Mouse (Mus musculus) stomach, postnatal 0 days (tissue): ENCODE data around the gene Fkbp14. TPM values are rescaled to one million over a fixed set of nuclear protein-coding genes. Genes with fewer than 3 reads are reported as not detected.

Experiments used
- ATAC-seq: fragments of 200-750 bp; cut with Nextera tagmentation; 2 replicates; pipeline ENCODE4 v1.8.0; 2017; ENCODE audit not compliant: low FRiP score, low TSS enrichment
- DNase-seq: peaks from one replicate; pipeline ENCODE4 v3.0.0-alpha.2; 2016; ENCODE audit warnings: low spot score
- H3K27ac ChIP-seq: fragments of 300-500 bp; sonication (generic); replicated peaks from 2 replicates; pipeline ENCODE4 v1.5.1; 2014; ENCODE audit warnings: mild to moderate bottlenecking, control low read depth
- H3K27me3 ChIP-seq: fragments of 300-500 bp; sonication (generic); 2 replicates; pipeline ENCODE4 v1.6.1; 2014; ENCODE audit warnings: low read length; ENCODE audit not compliant: control insufficient read depth, insufficient read depth
- H3K36me3 ChIP-seq: fragments of 300-500 bp; sonication (generic); 2 replicates; pipeline ENCODE4 v1.6.1; 2014; ENCODE audit warnings: low read length, mixed read lengths; ENCODE audit not compliant: control insufficient read depth, insufficient read depth
- H3K4me1 ChIP-seq: fragments of 300-500 bp; sonication (generic); replicated peaks from 2 replicates; pipeline ENCODE4 v1.6.1; 2014; ENCODE audit warnings: antibody characterized with exemption; ENCODE audit not compliant: control insufficient read depth, insufficient read depth
- H3K4me2 ChIP-seq: fragments of 300-500 bp; sonication (generic); replicated peaks from 2 replicates; pipeline ENCODE4 v1.6.1; 2014; ENCODE audit warnings: low read depth, mild to moderate bottlenecking, control low read depth, moderate library complexity
- H3K4me3 ChIP-seq: fragments of 300-500 bp; sonication (generic); 2 replicates; pipeline ENCODE4 v1.5.1; 2014; ENCODE audit warnings: low read depth, low read length, control low read depth
- H3K9ac ChIP-seq: fragments of 300-500 bp; sonication (generic); 2 replicates; pipeline ENCODE4 v1.6.1; 2014; ENCODE audit warnings: mild to moderate bottlenecking, low read length, control low read depth, mixed read lengths
- H3K9me3 ChIP-seq: fragments of 300-500 bp; sonication (generic); 2 replicates; pipeline ENCODE4 v1.6.1; 2016; ENCODE audit warnings: low read length; ENCODE audit not compliant: control insufficient read depth
- CTCF ChIP-seq: IDR thresholded peaks from 2 replicates; pipeline ENCODE4 v1.5.1; 2016; ENCODE audit warnings: antibody characterized with exemption, low read depth, mild to moderate bottlenecking, moderate library complexity
- EP300 ChIP-seq: optimal IDR thresholded peaks from 2 replicates; pipeline ENCODE3; 2016; ENCODE audit warnings: antibody characterized with exemption
- WGBS: fragments of 180-500 bp; shearing (Covaris S2); extraction: QIAGEN DNeasy Blood & Tissue Kit; methylation state at CpG from one replicate; pipeline ENCODE4 v1.1.7; 2014; 5-methylcytosine and 5-hydroxymethylcytosine counted together
- polyA plus RNA-seq: library from polyadenylated mRNA; unstranded; fragments of >200 nt; fragmentation: Nextera tagmentation; extraction: Ambion mirVana; gene quantifications from 2 replicates; pipeline ENCODE4 v1.2.1, GENCODE M21; 2015

Gene Fkbp14
- polyA plus RNA-seq, 1 experiment from 2014 or later = 12.4 TPM

DNA sequence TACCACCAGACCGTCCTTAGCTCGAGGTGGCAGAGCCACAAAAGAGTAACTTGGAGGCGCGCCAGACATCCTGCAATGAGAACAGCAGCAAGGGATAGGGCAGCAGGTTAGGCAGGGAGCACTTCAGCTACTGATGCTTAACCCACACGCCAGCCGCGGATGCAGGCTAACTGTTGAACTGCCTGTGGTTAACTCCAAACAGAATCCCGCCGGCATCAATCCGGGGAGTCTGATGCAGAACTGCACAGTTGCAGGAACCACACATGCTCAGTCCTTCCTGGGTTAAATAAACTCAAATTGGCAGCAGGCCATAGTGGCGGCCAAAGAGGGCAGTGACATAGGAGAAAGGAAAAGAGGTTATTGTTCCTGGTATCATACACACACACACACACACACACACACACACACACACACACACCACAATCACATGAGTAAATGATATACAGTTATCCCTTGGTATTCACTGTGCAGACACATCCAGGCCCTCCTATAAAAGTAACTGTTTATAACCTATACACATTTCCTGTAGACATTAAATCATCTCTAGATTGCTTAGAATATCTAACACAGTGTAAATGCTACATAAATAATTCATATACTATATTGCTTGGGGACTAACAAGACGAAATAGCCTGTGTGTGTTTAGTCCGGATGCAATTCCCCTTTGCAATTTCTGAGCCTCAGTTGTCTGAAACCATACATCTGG is 48.6 kb downstream of the Fkbp14 start:
- H3K36me3 ChIP-seq = no peaks in the 10 kb centered on the region
- no peaks in the 10 kb centered on the region for H3K4me1 ChIP-seq
- no peak overlapping the region for H3K4me3 ChIP-seq
- DNase-seq (no peak), ATAC-seq (no peak)
- H3K4me2 ChIP-seq = no peak overlapping the region
- no peak overlapping the region for H3K9ac ChIP-seq
- no peaks in the 10 kb centered on the region for H3K9me3 ChIP-seq
- no peaks in the 10 kb centered on the region for H3K27me3 ChIP-seq
- WGBS = 51% methylated on average over 13 of the region's 13 CpGs
- TF ChIP-seq EP300 (no peak), CTCF (no peak)
- no peak overlapping the region for H3K27ac ChIP-seq

DNA sequence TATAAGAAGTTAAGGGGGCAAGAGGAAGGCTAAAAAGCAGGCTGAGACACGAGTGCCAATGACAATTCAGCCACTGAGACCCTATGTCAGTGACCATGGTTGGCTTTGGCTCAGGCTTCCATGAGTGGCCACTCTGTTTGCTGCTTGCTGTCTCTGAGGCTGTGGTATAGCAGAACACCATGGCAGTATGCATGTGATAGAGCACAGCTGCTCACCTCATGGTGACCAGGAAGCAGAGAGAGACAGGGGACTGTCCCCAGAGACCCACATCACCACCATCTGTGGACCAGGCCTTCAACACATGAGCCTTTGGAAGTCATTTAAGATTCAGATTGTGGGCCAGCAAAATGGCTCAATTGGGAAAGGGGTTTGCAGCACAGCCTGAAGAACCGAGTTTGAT is 53.5 kb downstream of the Fkbp14 start:
- ATAC-seq (no peak), DNase-seq (no peak)
- no peak overlapping the region for H3K4me2 ChIP-seq
- no peaks in the 10 kb centered on the region for H3K9me3 ChIP-seq
- no peaks in the 10 kb centered on the region for H3K4me1 ChIP-seq
- 79% methylated on average over 2 of the region's 2 CpGs for WGBS
- H3K27me3 ChIP-seq = no peaks in the 10 kb centered on the region
- TF ChIP-seq CTCF (no peak), EP300 (no peak)
- no peak overlapping the region for H3K27ac ChIP-seq
- H3K4me3 ChIP-seq = no peak overlapping the region
- H3K9ac ChIP-seq = no peak overlapping the region
- H3K36me3 ChIP-seq = no peaks in the 10 kb centered on the region

DNA sequence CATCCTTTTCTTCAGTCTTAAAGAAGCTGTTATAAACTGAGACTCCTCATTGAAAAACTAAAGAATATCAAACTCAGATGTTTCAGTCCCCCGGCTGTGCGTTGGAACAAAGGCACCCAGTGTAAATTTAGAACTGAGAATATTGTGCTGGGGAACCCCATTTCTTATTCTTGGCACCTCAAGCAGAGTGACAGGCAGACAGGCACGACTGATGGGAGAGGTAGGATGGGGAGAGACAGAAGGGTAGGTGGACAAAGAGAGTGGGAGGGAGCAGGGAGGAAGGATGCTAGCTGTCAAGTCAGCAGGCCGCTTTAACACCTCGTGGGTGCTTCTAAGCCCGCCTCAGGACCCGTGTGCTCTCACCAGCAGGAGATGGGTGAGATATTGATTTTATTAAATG is 54.3 kb downstream of the Fkbp14 start:
- no peak overlapping the region for H3K4me3 ChIP-seq
- H3K9ac ChIP-seq = no peak overlapping the region
- DNase-seq (no peak), ATAC-seq (no peak)
- no peaks in the 10 kb centered on the region for H3K27me3 ChIP-seq
- H3K4me1 ChIP-seq = no peaks in the 10 kb centered on the region
- 86% methylated on average over 7 of the region's 7 CpGs for WGBS
- no peaks in the 10 kb centered on the region for H3K9me3 ChIP-seq
- TF ChIP-seq EP300 (no peak), CTCF (no peak)
- H3K36me3 ChIP-seq = no peaks in the 10 kb centered on the region
- no peak overlapping the region for H3K4me2 ChIP-seq
- no peak overlapping the region for H3K27ac ChIP-seq

DNA sequence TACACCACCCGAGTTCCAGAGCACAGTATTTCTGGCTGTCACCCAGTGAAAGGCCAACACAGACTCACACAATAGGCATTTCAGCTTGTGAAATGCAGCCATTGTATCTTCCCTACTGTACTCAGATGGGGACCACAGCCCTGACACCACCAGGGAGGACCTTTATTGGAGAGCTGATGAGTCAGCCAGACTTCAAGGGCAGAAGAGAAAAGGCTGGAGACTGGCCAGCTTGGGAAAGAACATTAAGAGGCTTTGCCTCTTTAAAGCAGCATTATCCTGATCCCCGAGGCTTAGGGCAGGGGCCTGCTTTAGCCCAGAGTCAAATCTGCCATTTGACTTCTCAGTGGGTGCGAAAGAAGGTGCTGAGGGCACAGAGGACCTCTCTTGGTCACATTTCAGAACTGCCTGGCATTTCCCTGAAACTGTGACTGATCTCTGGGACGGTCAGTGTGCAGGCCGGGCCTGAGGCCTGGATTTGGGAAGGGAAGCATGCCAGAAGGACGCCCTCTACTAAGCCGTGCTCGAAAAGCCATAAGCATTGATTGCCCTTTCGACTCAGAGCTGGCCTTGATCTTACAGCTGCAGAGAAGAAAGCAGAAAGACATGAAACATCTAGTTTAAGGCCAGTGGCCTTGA is 56.7 kb downstream of the Fkbp14 start:
- Histone ChIP-seq H3K27ac (no peak overlapping the region), H3K9me3 (no peaks in the 10 kb centered on the region), H3K4me3 (no peak overlapping the region), H3K9ac (no peak overlapping the region), H3K27me3 (no peaks in the 10 kb centered on the region), H3K36me3 (no peaks in the 10 kb centered on the region), H3K4me2 (no peak overlapping the region), H3K4me1 (no peaks in the 10 kb centered on the region)
- DNase-seq (no peak), ATAC-seq (0 out of 2 replicates have a peak, but pooled peaks have one; percentile 26)
- WGBS = 45% methylated on average over 9 of the region's 9 CpGs
- no peak for TF ChIP-seq EP300
- TF ChIP-seq CTCF = no peak

DNA sequence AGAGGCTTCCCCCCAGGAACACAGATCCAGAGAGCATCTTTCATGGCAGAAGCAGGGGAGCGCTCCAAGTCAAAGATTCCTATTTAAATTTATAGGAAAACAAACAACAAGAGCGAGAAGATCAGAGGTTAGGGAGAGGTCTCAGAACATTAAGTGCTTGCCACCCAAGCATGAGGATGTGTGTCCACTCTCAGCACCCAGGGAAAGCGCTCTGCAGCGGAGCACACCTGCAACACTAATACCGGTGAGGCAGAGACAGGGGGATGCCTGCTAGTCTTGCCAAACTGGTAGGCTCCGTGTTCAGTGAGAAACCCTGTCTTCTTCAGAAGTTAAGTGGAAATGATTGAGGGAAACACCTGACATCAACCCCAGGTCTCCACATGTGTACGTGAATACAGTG is 57.7 kb downstream of the Fkbp14 start:
- no peak for ATAC-seq
- Histone ChIP-seq H3K4me1 (no peaks in the 10 kb centered on the region), H3K27me3 (no peaks in the 10 kb centered on the region), H3K27ac (no peak overlapping the region), H3K4me2 (no peak overlapping the region), H3K4me3 (no peak overlapping the region), H3K36me3 (no peaks in the 10 kb centered on the region), H3K9me3 (no peaks in the 10 kb centered on the region), H3K9ac (no peak overlapping the region)
- WGBS = 84% methylated on average over 7 of the region's 7 CpGs
- TF ChIP-seq EP300 = no peak
- no peak for TF ChIP-seq CTCF
- DNase-seq = no peak

DNA sequence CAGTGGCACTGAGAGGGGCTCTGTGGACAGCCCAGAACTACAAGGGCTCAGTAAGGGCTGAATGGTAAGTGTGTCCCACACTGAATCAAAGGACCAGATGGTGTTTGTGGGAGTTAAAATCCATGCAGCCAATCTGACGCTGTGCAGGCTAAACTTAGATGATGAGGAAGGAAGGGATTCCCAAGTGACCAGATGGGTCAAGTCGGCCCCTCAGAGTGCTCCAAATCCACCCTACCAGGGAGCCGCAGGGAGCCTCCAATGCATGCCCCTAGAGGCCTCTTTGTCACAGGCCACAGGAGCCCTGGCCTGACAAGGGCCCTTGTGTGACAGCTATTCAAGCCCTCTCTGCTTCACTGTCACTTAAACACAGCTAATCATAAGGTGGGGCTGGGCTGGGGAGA is 58.3 kb downstream of the Fkbp14 start:
- H3K4me2 ChIP-seq = no peak overlapping the region

More for the DNA sequence above, 58.3 kb downstream of the Fkbp14 start:
- Histone ChIP-seq H3K9ac (no peak overlapping the region), H3K27ac (no peak overlapping the region), H3K4me3 (no peak overlapping the region), H3K9me3 (no peaks in the 10 kb centered on the region), H3K4me1 (no peaks in the 10 kb centered on the region), H3K27me3 (no peaks in the 10 kb centered on the region), H3K36me3 (no peaks in the 10 kb centered on the region)
- no peak for TF ChIP-seq EP300
- TF ChIP-seq CTCF = no peak
- 57% methylated on average over 3 of the region's 3 CpGs for WGBS
- no peak for ATAC-seq
- DNase-seq = no peak
